Mouse (Mus musculus) left cerebral cortex, postnatal 4 days (tissue): ENCODE measurements around the gene Styk1. TPM values are rescaled to one million over a fixed set of nuclear protein-coding genes. Genes with fewer than 3 reads are reported as not detected.
"Not testable (repeated sequence)": the region's sequence is repeated elsewhere in the genome, so short reads cannot be mapped to it uniquely, and the experiment has no call there.

Experiments
- DNase-seq: peaks from one replicate; pipeline ENCODE4 v3.0.0-alpha.2; 2022
- intact Hi-C: fragments of 180-260 bp; cut with DNase I; formaldehyde crosslinking; loops from one replicate; pipeline ENCODE4 v1.15.1; 2025
- total RNA-seq, 2 experiments: library from RNA; stranded (reverse); gene quantifications; 2 replicates each; pipeline ENCODE4 v1.2.3; 2021

The Styk1 gene
- total RNA-seq, 2 experiments from 2014 or later = 6.6 to 6.7 TPM

DNA sequence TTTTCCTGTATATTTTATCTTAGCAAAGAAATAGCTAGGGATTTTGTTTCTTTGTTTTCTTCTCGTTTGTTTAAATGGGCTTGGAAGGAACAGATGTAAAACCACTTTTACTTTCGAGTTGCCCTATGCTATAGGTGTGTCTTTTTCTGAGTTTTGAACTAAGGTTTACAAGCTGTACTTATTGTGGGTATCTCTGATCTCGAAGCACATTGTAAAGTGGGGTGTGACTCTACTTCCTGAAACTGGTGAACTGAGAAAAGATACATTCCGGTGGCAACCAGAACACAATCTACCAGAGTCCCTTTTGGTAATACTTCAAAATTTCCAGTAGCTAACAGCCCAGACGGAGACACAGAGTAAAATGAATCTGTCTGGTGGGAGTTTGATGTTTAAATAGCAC is 59.5 kb downstream of the Styk1 start:
- no peak for DNase-seq
- intact Hi-C loops = no loop called here

GRCm38 (mm10) chr6:131292991-131293788 is 60.2 kb downstream of the Styk1 start, which contains the start of gene Magohb:
Gene Magohb, minus strand, starts transcription at chr6:131293244.
- intact Hi-C loops = no loop called here

GRCm38 (mm10) chr6:131292276-131292990 is 61.0 kb downstream of the Styk1 start:
- intact Hi-C loops = no loop called here
- DNase-seq = peak; percentile 30

More at GRCm38 (mm10) chr6:131292991-131293788, 60.2 kb downstream of the Styk1 start, which contains the start of gene Magohb:
- DNase-seq = peak; percentile 86

DNA sequence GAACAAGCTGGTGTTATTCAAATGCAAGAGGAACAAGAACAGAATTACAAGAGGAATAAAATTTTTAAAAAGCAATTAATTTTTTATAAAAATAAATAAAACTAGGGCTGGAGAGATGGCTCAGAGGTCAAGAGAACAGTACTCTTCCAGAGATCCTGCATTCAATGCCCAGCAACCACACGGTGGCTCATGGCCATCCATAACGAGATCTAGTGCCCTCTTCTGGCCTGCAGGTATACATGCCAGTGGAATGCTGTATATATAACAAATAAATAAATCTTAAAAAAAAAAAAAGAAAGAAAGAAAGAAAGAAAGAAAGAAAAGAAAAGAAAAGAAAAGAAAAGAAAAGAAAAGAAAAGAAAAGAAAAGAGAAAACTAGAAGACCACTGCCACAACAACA is 63.0 kb downstream of the Styk1 start:
- intact Hi-C loops = no loop called here
- peak; percentile 25 for DNase-seq

DNA sequence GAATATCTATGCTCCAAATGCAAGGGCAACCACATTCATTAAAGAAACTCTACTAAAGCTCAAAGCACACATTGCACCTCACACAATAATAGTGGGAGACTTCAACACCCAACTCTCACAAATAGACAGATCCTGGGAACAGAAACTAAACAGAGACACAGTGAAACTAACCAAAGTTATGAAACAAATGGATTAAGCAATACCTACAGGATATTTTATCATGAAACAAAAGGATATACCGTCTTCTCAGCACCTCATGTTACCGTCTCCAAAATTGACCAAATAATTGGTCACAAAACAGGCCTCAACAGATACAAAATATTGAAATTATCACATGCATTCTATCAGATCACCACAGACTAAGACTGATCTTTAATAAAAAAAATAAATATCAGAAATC is 75.2 kb downstream of the Styk1 start:
- intact Hi-C loops, DNase-seq: not testable (repeated sequence)

GRCm38 (mm10) chr6:131276659-131277058 is 76.7 kb downstream of the Styk1 start:
- DNase-seq = no peak
- intact Hi-C loops = no loop called here

GRCm38 (mm10) chr6:131272311-131272710 is 81.1 kb downstream of the Styk1 start:
- intact Hi-C loops = no loop called here
- no peak for DNase-seq

- intact Hi-C loops = no loop called here
Measured at GRCm38 (mm10) chr6:131270312-131270711, 83.1 kb downstream of the Styk1 start.

DNA sequence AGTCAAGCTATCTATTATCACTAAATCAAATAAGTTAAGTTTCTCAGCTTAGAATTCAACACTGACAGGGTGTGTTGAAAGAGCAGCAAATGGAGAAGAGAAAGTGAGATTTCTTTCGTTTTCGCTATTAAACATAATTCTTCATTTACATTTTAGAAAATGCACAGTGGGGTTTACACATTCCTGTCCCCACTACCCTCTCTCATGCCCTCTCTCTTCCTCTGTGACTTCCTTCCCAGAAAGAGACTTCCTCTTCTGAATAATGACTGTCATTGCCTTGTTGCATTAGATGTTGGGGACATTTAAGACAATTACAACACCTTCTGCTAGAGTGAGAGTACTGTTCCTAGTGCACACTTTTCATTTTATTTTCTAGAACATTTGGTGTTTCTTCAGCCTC is 83.8 kb downstream of the Styk1 start:
- no peak for DNase-seq
- intact Hi-C loops = no loop called here

More at GRCm38 (mm10) chr6:131270312-131270711, 83.1 kb downstream of the Styk1 start:
- DNase-seq = no peak

GRCm38 (mm10) chr6:131264175-131264574 is 89.2 kb downstream of the Styk1 start:
- intact Hi-C loops = no loop called here
- DNase-seq = no peak

GRCm38 (mm10) chr6:131262778-131263177 is 90.6 kb downstream of the Styk1 start:
- no peak for DNase-seq

GRCm38 (mm10) chr6:131262009-131262408 is 91.4 kb downstream of the Styk1 start:
- intact Hi-C loops = no loop called here
- DNase-seq = no peak

More at GRCm38 (mm10) chr6:131262778-131263177, 90.6 kb downstream of the Styk1 start:
- intact Hi-C loops = no loop called here

Other genes with a start within 250 kb of the Styk1 start
- under 1 TPM in 1 of 2 experiments, not detected in 1; 0.32 TPM for gene Klra2, start 106.2 kb downstream of the Styk1 start, total RNA-seq
- gene Magohb, start 60.4 kb downstream of the Styk1 start, total RNA-seq = 10 to 100 TPM; 21.9 to 22.7 TPM
- gene Ybx3, start 34.9 kb upstream of the Styk1 start, total RNA-seq = 100 to 1,000 TPM; 153 to 174 TPM
- not detected for gene 5430401F13Rik, start 132.8 kb upstream of the Styk1 start, total RNA-seq
- not detected for gene Gm6619, start 132.8 kb upstream of the Styk1 start, total RNA-seq